Mouse (Mus musculus) C2C12 (cell line): ENCODE data around the gene Caln1. TPM values are rescaled to one million over a fixed set of nuclear protein-coding genes. Genes with fewer than 3 reads are reported as not detected.
A peak's percentile ranks its signal among the peaks of the same experiment; 100 is the strongest.

Experiments used
- H3K27me3 ChIP-seq: one replicate; pipeline ENCODE4 v1.6.1; 2011; ENCODE audit not compliant: control insufficient read depth, insufficient read depth, insufficient read length
- H3K36me3 ChIP-seq: one replicate; pipeline ENCODE4 v1.6.1; 2011; ENCODE audit not compliant: control insufficient read depth, insufficient read depth
- H3K4me3 ChIP-seq: one replicate; pipeline ENCODE4 v1.5.1; 2011; ENCODE audit warnings: mild to moderate bottlenecking, control low read depth; ENCODE audit not compliant: poor library complexity, insufficient read depth, severe bottlenecking
- H3K79me2 ChIP-seq: one replicate; pipeline ENCODE4 v1.6.1; 2011; ENCODE audit not compliant: control insufficient read depth, insufficient read depth
- H3K79me3 ChIP-seq: one replicate; pipeline ENCODE4 v1.6.1; 2011; ENCODE audit warnings: low read depth, control low read depth
- H3ac ChIP-seq: one replicate; pipeline ENCODE3; 2011; ENCODE audit warnings: low read depth; ENCODE audit not compliant: control insufficient read depth, insufficient read length
- CEBPB ChIP-seq: IDR thresholded peaks from one replicate; pipeline ENCODE4 v1.6.1; 2011; ENCODE audit warnings: low read depth, mild to moderate bottlenecking, control low read depth, moderate library complexity
- CTCF ChIP-seq: IDR thresholded peaks from one replicate; pipeline ENCODE4 v1.5.1; 2011; ENCODE audit not compliant: control insufficient read depth, insufficient read depth, insufficient read length
- FOSL1 ChIP-seq: IDR thresholded peaks from one replicate; pipeline ENCODE4 v1.8.0; 2011; ENCODE audit warnings: mild to moderate bottlenecking, low read length; ENCODE audit not compliant: poor library complexity, insufficient read depth, severe bottlenecking
- MAX ChIP-seq: IDR thresholded peaks from one replicate; pipeline ENCODE4 v1.6.1; 2011; ENCODE audit warnings: mild to moderate bottlenecking, control low read depth
- MYOD1 ChIP-seq: IDR thresholded peaks from one replicate; pipeline ENCODE4 v1.6.1; 2011; ENCODE audit warnings: low read depth; ENCODE audit not compliant: control insufficient read depth, insufficient read length
- MYOG ChIP-seq: IDR thresholded peaks from one replicate; pipeline ENCODE4 v1.6.1; 2011; ENCODE audit not compliant: control insufficient read depth, insufficient read length; ENCODE audit errors: extremely low read depth
- USF1 ChIP-seq: IDR thresholded peaks from one replicate; pipeline ENCODE4 v1.6.1; 2011; ENCODE audit warnings: low read depth, mild to moderate bottlenecking, control low read depth, moderate library complexity
- polyA plus RNA-seq: library from polyadenylated mRNA; unstranded; fragments of >200 nt; fragmentation: generic; extraction: Trizol; gene quantifications from one replicate; pipeline ENCODE4 v1.2.1, GENCODE M21; 2012; ENCODE audit warnings: missing spikeins

Caln1 gene
- polyA plus RNA-seq, 1 experiment = 0.02 TPM

- Histone ChIP-seq H3K79me3 (no peaks in the 10 kb centered on the region), H3K79me2 (no peaks in the 10 kb centered on the region), H3K27me3 (no peaks in the 10 kb centered on the region), H3K36me3 (no peaks in the 10 kb centered on the region), H3ac (no peak overlapping the region), H3K4me3 (no peak overlapping the region)
- no peak for TF ChIP-seq MYOG
- no peak for TF ChIP-seq CTCF
- no peak for TF ChIP-seq CEBPB
- TF ChIP-seq USF1 = no peak
- no peak for TF ChIP-seq FOSL1
- TF ChIP-seq MAX = no peak
- no peak for TF ChIP-seq MYOD1
These were observed 25.1 kb downstream of the Caln1 start for GRCm38 (mm10) chr5:130394386-130394785.

GRCm38 (mm10) chr5:130395142-130395541 lies 25.9 kb downstream of the Caln1 start:
- H3K27me3 ChIP-seq = no peaks in the 10 kb centered on the region
- H3K79me3 ChIP-seq = no peaks in the 10 kb centered on the region
- no peaks in the 10 kb centered on the region for H3K36me3 ChIP-seq
- H3ac ChIP-seq = no peak overlapping the region
- no peak overlapping the region for H3K4me3 ChIP-seq
- no peaks in the 10 kb centered on the region for H3K79me2 ChIP-seq
- no peak for TF ChIP-seq MYOG
- TF ChIP-seq MAX = no peak
- no peak for TF ChIP-seq MYOD1
- no peak for TF ChIP-seq USF1
- no peak for TF ChIP-seq CTCF
- TF ChIP-seq FOSL1 = no peak
- TF ChIP-seq CEBPB = no peak

- Histone ChIP-seq H3K36me3 (no peaks in the 10 kb centered on the region), H3ac (no peak overlapping the region)
- no peak for TF ChIP-seq MYOG
- no peak for TF ChIP-seq CEBPB
- TF ChIP-seq FOSL1 = no peak
- TF ChIP-seq CTCF = no peak
- TF ChIP-seq MAX = no peak
- no peak for TF ChIP-seq MYOD1
- no peak for TF ChIP-seq USF1
These were observed 31.1 kb downstream of the Caln1 start for GRCm38 (mm10) chr5:130400136-130400917.

GRCm38 (mm10) chr5:130405201-130405600 lies 35.9 kb downstream of the Caln1 start:
- Histone ChIP-seq H3K4me3 (no peak overlapping the region), H3K36me3 (no peaks in the 10 kb centered on the region), H3K27me3 (no peaks in the 10 kb centered on the region), H3K79me3 (no peaks in the 10 kb centered on the region), H3K79me2 (no peaks in the 10 kb centered on the region), H3ac (no peak overlapping the region)
- TF ChIP-seq FOSL1 (no peak), CTCF (peak; percentile 45)

More at GRCm38 (mm10) chr5:130400136-130400917, 31.1 kb downstream of the Caln1 start:
- H3K79me3 ChIP-seq = no peaks in the 10 kb centered on the region
- H3K27me3 ChIP-seq = no peaks in the 10 kb centered on the region
- H3K79me2 ChIP-seq = no peaks in the 10 kb centered on the region
- H3K4me3 ChIP-seq = no peak overlapping the region

DNA sequence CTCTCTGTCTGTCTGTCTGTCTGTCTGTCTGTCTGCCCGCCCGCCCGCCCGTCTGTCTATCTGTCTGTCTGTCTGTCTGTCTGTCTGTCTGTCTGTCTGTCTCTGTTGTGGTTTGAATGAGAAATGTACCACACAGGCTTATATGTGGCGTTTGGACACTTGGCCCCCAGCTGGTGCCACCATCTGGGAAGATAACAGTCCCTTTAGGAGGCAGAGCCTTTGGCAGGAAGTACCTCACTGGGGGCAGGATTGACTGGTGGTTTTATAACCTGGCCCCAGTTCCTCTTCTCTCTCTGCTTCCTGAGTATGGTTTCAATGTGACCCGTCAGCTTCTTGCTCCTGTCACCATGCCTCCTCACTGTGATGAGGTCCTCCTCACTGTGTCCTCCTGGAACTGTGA lies 40.5 kb downstream of the Caln1 start:
- Histone ChIP-seq H3K79me3 (no peaks in the 10 kb centered on the region), H3K79me2 (no peaks in the 10 kb centered on the region), H3K27me3 (no peaks in the 10 kb centered on the region), H3ac (no peak overlapping the region), H3K4me3 (no peak overlapping the region), H3K36me3 (no peaks in the 10 kb centered on the region)
- no peak for TF ChIP-seq MYOD1
- no peak for TF ChIP-seq USF1
- no peak for TF ChIP-seq MYOG
- TF ChIP-seq CEBPB = no peak
- TF ChIP-seq CTCF = no peak
- TF ChIP-seq MAX = no peak
- no peak for TF ChIP-seq FOSL1
